Mouse (Mus musculus): Measurements from ENCODE around the gene Vmn2r105.

Gene Vmn2r105

DNA sequence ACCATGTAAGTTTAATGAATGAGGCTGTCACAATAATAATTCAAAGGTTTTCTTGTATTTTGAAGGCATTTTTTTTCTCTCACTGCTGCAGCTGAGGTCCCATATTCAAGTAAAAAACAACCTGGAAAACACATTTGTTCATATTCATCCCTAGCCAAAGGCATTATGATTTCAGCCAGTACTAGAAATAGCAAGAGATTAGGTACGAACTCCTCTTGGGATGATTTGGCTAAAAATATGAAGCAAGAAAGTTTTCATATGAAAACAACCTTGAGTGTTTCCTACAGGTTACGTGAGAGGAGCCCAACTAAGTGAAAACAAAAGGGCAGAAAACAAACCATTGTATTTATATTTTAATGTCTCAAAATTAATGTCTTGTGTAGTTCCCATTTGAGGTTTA lies at the start of gene Vmn2r105:
Gene Vmn2r105 (minus strand): TSS at position 101 of the 400 bp plus-strand sequence.
- no peak for DNase-seq (ENCODE audit: inconsistent ontology term)

DNA sequence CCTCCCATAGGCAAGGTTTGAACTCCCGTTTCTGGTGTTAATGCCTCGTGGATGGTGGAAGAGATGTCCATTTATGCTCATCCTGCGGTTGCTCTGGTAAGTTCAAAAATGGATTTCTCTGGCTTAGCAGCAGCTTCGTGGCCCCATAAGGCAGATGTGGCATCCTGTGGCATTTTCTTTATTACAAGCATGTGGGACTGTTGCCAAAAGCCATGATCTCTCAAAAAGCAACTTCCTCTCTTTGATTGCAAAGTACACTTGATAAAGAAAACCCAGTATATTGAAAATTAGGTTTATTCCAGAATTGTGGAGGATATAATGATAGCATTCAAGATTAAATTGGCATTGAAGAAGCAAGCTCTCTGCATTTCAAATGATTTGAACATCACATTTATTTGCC lies 20.7 kb upstream of the Vmn2r105 start:
- no peak for DNase-seq (ENCODE audit: inconsistent ontology term)

DNA sequence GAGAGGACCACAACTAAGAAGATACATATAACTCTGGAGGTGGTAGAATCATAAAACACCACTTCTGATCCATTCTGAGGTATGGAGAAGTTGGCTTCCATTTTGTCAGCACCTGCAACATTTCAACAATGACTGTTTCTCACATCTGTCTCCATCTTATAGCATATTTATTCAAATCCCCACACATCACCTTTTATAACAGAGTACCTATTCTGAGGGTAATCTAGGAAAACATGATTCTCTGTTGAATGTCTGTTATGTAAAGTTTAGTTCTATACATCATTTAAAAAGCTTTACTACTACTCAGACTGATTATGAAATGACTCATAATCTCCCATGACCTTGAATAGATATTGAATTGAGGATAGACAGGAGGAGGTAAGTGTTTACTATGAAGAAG lies 51.9 kb downstream of the Vmn2r105 start, which contains the start of gene Fpr-rs6:
Gene Fpr-rs6 (minus strand): TSS at position 101 of the 400 bp plus-strand sequence.
- no peak for DNase-seq (ENCODE audit: inconsistent ontology term)

Measured in Muller cell, postnatal 12 days (primary cell).